Mouse (Mus musculus) left cerebral cortex, adult 11 months (tissue): ENCODE data around the gene Rap1gap.

Experiments used
- DNase-seq: peaks from one replicate; pipeline ENCODE4 v3.0.0; 2022; ENCODE audit warnings: low spot score

Rap1gap gene

GRCm38 (mm10) chr4:137744433-137744918, 80.0 kb downstream of the Rap1gap start:
- DNase-seq: no peak

- no peak for DNase-seq
Observed at GRCm38 (mm10) chr4:137747091-137747490, 82.6 kb downstream of the Rap1gap start.

GRCm38 (mm10) chr4:137747590-137747989, 83.1 kb downstream of the Rap1gap start:
- DNase-seq: no peak

DNA sequence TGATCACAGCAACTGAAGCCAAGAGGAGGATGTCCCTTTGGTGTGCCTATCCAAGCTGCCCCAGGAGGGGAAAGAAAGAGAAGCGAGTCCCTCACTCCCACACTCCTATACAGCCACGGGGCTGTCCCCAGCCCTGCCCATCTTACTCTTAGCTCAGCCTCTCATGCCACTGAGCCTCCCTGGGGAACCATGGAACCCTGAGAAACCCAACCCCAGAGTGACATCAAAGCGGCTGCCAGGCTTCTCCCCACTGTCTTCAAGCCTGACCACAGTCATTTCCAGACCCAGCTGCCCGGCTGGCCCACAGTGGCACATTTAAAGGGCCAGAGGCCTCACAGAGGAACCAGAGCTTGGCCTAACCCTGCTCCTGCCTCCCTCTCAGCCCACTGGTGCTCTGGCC, 84.2 kb downstream of the Rap1gap start:
- no peak for DNase-seq

GRCm38 (mm10) chr4:137749680-137750079, 85.2 kb downstream of the Rap1gap start:
- DNase-seq: no peak

DNA sequence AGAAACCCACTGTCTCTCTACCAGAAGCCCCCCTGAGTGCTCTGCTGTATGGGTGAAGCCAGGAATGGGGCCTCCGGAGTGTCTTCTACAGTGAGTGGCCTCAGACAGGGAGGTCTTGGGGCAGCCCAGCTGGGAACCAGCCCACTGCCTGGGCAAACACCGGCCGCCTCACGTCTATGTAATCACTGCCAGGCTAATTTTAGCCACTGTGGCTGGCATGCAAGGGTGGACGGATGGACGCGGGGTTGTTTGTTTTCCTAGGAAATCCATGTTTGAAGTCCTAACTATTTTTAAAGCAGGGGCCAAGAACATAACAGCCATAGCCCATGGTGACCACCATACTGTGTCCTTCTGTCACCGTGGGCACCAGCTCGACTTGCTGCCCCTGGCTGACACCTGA, 85.6 kb downstream of the Rap1gap start:
- no peak for DNase-seq

GRCm38 (mm10) chr4:137751310-137751709, 86.8 kb downstream of the Rap1gap start:
- no peak for DNase-seq

GRCm38 (mm10) chr4:137751717-137752116, 87.2 kb downstream of the Rap1gap start:
- DNase-seq: no peak

DNA sequence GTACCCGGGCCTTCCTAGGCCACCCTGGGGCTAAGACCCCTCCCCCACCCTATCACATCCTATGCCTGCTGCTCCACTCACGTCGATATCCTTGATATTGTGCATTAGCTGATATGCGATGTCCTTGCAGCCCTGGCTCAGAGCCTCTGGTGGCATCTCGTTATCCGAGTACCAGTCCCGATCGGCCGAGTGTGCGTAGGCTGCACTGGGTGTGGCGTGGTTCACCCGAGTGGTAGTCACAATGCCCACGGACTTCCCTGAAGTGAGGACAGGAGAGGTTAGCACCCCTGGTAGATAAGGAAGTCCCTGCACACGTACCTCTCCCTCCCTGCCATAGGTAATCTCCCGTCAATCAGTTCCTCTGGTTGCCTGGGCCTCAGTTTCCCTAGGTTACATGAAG, 87.9 kb downstream of the Rap1gap start:
- DNase-seq: no peak

DNA sequence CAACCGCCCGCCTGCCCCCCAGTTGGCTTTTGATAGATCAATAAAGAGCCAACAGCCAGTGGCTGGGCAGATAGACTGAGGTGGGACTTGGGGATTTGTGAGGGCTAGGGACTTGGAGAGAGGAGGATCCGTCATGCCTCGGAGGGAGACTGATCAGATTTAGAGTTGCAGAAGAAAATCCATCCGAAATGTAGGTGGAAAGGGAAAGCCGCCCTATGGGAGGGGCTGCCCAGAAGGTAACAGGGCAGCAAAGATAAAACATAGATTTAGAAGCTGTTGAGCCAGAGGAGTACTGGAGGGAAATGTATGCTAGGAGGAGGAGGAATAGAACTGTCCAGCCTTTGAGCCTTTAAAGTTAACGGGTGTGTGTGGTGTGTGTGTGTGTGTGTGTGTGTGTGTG, 88.7 kb downstream of the Rap1gap start:
- no peak for DNase-seq

DNA sequence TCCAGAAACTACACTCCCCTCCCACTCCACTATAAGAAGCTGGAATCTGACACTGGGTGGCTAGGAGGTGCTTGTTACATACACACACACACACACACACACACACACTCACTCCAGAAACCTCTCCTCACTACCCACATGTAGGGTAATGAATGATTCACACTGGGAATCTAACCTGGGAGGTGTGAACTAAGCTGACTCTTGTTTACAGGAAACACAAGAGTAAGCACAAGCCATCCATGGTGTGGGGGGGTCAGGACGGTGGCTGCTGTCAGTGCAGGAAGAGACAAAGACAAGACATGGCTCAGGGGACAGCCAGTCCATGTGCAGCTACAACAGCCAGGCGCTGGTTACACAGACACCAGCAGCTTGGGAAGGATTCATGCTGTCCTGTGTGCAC, 89.9 kb downstream of the Rap1gap start:
- no peak for DNase-seq

DNA sequence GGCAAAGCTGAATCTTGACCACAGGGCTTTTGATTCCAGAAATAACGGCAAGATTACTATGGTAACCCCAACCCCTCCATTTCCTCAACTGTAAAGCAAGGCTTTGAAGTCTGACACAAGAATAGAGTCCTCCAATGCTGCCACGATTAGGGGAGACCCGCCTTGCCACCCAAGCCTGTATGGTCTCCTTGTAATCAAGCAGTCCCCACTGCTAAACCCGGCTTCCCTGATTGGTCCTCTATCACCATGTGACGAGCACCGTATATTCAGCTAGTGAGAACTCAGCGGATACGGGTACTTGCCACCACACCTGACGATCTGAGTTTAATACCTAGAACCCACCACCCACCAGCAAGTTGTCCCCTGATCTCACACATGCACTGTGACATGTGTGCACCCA, 98.4 kb downstream of the Rap1gap start:
- DNase-seq: no peak

- no peak for DNase-seq
Observed at GRCm38 (mm10) chr4:137763920-137764495, 99.5 kb downstream of the Rap1gap start.

DNA sequence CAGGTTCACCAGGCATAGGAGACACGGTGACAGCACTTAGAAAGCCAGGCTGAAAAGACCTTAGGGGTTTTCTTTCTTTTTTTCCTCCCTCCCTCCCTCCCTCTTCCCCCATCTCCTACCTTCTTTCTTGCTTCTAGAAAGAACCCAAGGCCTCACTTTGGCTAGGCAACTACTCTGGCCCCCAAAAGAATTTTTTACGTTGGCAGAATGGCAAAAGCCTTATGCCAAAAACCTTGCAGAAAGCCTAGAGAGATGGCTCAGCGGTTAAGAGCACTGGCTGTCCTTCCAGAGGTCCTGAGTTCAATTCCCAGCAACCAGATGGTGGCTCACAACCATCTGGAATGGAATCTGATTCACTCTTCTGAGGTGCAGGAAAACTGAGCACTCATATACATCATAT, 100.1 kb downstream of the Rap1gap start:
- no peak for DNase-seq

- DNase-seq: peak; percentile 38
Observed at GRCm38 (mm10) chr4:137765554-137765971, 101.0 kb downstream of the Rap1gap start.

DNA sequence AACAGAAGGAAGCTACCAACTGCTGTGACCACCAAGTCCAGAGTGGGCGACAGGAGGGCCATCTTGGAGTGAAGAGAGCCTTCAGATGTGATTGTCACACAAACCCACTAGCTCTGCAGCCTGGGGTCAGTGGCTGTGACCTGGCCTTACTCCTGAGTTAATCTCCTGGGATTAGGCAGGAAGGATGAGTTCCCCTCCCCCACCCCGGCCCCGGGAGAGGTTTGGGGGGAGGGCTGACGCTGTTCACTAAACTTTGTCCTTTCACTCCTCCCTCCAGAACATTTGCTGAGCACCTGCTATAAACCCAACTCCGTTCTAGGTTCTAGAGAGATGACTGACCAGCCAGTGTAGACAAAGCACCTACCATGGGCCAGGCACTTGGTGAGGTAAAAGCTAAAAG, 101.8 kb downstream of the Rap1gap start:
- DNase-seq: no peak

DNA sequence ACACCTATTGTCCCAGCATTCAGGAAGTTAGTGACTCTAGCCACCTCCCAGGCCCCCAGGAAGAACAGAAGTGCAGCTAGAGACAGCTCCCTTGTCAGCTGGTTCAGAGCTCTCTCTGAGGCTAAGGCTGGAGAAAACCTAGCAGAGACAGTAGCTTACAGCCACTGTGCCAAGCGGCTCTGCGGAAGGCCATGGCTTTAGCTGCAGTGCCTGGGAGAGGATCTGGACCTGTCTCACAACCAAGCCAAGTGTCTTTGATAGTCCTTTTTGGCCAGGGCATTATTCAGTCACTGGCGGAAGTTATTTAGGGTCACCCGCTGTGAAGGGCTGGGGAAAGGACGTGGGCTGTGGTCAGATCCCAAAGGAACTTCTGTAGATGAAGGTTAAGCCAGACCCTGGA, 103.9 kb downstream of the Rap1gap start:
- no peak for DNase-seq

- no peak for DNase-seq
Observed at GRCm38 (mm10) chr4:137768831-137769230, 104.3 kb downstream of the Rap1gap start.

- no peak for DNase-seq
Observed at GRCm38 (mm10) chr4:137769635-137770034, 105.1 kb downstream of the Rap1gap start.

GRCm38 (mm10) chr4:137770901-137771612, 106.5 kb downstream of the Rap1gap start:
- no peak for DNase-seq

GRCm38 (mm10) chr4:137771749-137772148, 107.2 kb downstream of the Rap1gap start:
- no peak for DNase-seq

DNA sequence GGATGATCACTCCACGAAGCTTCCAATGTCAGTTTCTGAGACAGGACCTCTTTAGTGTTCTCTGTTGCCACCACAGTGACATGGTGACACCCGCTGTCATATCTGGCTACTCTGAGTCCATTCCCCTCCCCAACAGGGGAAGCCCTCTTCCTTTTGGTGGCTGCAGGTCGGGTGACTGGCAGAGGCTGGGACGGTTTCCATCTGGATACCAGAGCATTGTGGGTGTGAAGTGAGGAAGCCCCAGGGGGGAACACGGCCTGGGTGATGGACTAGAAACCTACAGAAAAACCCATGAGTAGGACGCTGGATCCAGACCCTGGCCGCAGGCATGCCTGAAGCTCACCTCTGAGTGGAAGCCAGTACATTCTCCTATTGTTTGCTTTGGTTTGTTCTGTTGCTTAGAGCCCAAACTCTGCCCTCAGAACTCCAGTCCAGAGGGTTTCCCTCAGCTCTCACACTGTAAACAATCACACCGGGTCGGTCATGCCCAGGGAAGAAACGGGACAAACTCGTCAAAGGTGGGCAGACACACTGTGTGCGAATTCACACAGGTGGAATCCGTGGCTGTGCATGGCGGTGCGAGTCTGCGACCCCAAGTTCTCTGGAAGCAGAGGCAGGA, 108.0 kb downstream of the Rap1gap start:
- DNase-seq: no peak

DNA sequence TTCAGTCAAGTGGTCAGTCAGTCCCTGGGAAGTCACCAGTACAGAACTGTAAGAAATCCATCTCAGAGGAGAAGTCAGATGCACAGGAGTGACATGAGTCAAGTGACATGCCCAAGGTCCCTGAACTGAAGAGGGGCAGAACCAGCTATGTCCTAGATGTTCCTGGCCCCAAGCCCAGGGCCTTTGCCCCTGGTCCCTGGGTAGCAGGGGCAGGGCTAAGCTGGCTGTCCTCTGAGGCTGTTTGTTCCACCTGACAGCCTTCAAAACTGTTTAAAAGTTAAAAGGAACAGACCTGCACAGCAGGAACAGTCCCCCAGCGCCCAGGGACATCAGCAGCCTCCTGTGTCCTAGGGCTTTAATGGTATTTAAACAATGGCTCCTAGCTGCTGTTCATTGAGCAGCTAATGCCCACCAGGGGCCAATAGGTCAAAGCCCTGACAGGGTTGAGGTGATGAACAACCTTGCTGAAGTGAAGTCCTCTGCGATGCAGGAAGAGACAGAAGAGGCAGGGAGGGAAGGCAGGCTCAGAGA, 108.9 kb downstream of the Rap1gap start:
- no peak for DNase-seq
